Mouse (Mus musculus) E14TG2a.4 (cell line): Measurements from ENCODE around the gene Mrpl47.

ENCODE experiments used
- CTCF ChIP-seq: conservative IDR thresholded peaks from 2 replicates; pipeline ENCODE4 v1.5.1; 2014; ENCODE audit warnings: low read length
- POU5F1 ChIP-seq: IDR thresholded peaks from 2 replicates; pipeline ENCODE4 v1.6.1; 2014; ENCODE audit warnings: low read length, borderline replicate concordance

- TF ChIP-seq CTCF (no peak), POU5F1 (no peak)
These were observed 21.8 kb upstream of the Mrpl47 start for GRCm38 (mm10) chr3:32759212-32759611.
